In genomic region chr4:63409317-63409907, GRCm38 (mm10) we compare ENCODE assay signal across 8 mouse cellular contexts. TPM values are rescaled to one million over a fixed set of nuclear protein-coding genes. Genes with fewer than 3 reads are reported as not detected.
DNase-seq lines count a peak whose midpoint lies in the region; ATAC-seq and TF ChIP-seq lines count a peak whose summit lies in the region.

No protein-coding gene starts in this region.

- H3K27me3 ChIP-seq in megakaryocyte, embryonic 14.5 days (replicated peaks) = peaks cover 55% of the 10 kb centered on the region
- 0 out of 2 replicates have a peak, but pooled peaks cover 4% of the 10 kb centered on the region for H3K27me3 ChIP-seq in hindbrain, embryonic 13.5 days
- H3K27me3 ChIP-seq in lung, embryonic 15.5 days = peaks cover 4% of the 10 kb centered on the region; the same call in 1 of the 2 replicates
- no peaks in the 10 kb centered on the region for H3K27me3 ChIP-seq in splenic B cell, adult 2 months (ENCODE audit: control insufficient read depth, insufficient read depth, low read length, poor library complexity, severe bottlenecking)

- no peak for TF ChIP-seq CTCF in embryonic fibroblast, embryonic 13.5 days (IDR thresholded peaks at IDR 0.05; ENCODE audit: borderline replicate concordance, insufficient read depth, low read length)

- H3K27ac ChIP-seq in embryonic fibroblast, embryonic 13.5 days (ENCODE audit: insufficient read depth, low read length) = peak overlapping the region; percentile 78
- peak overlapping the region; percentile 58 for H3K27ac ChIP-seq in hindbrain, embryonic 13.5 days
- peak overlapping the region; percentile 82 for H3K27ac ChIP-seq in lung, embryonic 15.5 days

- ATAC-seq in megakaryocyte, adult 5-6 weeks (ENCODE audit: poor library complexity, severe bottlenecking) = no peak
- ATAC-seq in hindbrain, embryonic 13.5 days (ENCODE audit: low FRiP score) = no peak
- no peak for ATAC-seq in lung, embryonic 15.5 days (ENCODE audit: borderline replicate concordance, extremely low read depth, low FRiP score, low TSS enrichment)

- H3K4me2 ChIP-seq in hindbrain, embryonic 13.5 days = peak overlapping the region; percentile 96
- peak overlapping the region; percentile 99 for H3K4me2 ChIP-seq in lung, embryonic 15.5 days

- WGBS in hindbrain, embryonic 13.5 days = 1% methylated on average over 18 of the region's 18 CpGs
- 1% methylated on average over 18 of the region's 18 CpGs for WGBS in lung, embryonic 15.5 days

- H3K9ac ChIP-seq in hindbrain, embryonic 13.5 days = peak overlapping the region; percentile 73
- H3K9ac ChIP-seq in lung, embryonic 15.5 days = peak overlapping the region; percentile 21

- no peaks in the 10 kb centered on the region for H3K9me3 ChIP-seq in megakaryocyte, embryonic 14.5 days
- H3K9me3 ChIP-seq in hindbrain, embryonic 13.5 days = no peaks in the 10 kb centered on the region
- H3K9me3 ChIP-seq in lung, embryonic 15.5 days = no peaks in the 10 kb centered on the region

- DNase-seq in splenic B cell, adult 2 months (ENCODE audit: low read depth, low spot score) = peak; percentile 59
- no peak for DNase-seq in ovary, postnatal 10 days (ENCODE audit: low spot score)
- DNase-seq in cerebellum, adult 9-11 months = no peak

- no peaks in the 10 kb centered on the region for H3K36me3 ChIP-seq in megakaryocyte, embryonic 14.5 days (replicated peaks; ENCODE audit: low read length)
- H3K36me3 ChIP-seq in hindbrain, embryonic 13.5 days = no peaks in the 10 kb centered on the region
- no peaks in the 10 kb centered on the region for H3K36me3 ChIP-seq in lung, embryonic 15.5 days
- H3K36me3 ChIP-seq in splenic B cell, adult 2 months (ENCODE audit: control insufficient read depth, insufficient read depth, low read length, poor library complexity, severe bottlenecking) = no peaks in the 10 kb centered on the region

- H3K4me3 ChIP-seq in megakaryocyte, embryonic 14.5 days (replicated peaks) = peak overlapping the region; percentile 92
- H3K4me3 ChIP-seq in embryonic fibroblast, embryonic 13.5 days (ENCODE audit: insufficient read depth, low read length) = peak overlapping the region; percentile 61
- peak overlapping the region; percentile 59 for H3K4me3 ChIP-seq in hindbrain, embryonic 13.5 days
- H3K4me3 ChIP-seq in lung, embryonic 15.5 days = peak overlapping the region; percentile 64

- peaks cover 50% of the 10 kb centered on the region for H3K4me1 ChIP-seq in megakaryocyte, embryonic 14.5 days
- no peaks in the 10 kb centered on the region for H3K4me1 ChIP-seq in embryonic fibroblast, embryonic 13.5 days (ENCODE audit: control insufficient read depth, insufficient read depth, low read length)
- peaks cover 48% of the 10 kb centered on the region for H3K4me1 ChIP-seq in hindbrain, embryonic 13.5 days (replicated peaks)
- H3K4me1 ChIP-seq in lung, embryonic 15.5 days = peaks cover 36% of the 10 kb centered on the region

- TF ChIP-seq POLR2A in embryonic fibroblast, embryonic 13.5 days (IDR thresholded peaks at IDR 0.05; ENCODE audit: low read depth, low read length) = peak; percentile 63; the same call in 1 of the 2 replicates

RNA-seq across cellular contexts. Expression of gene Akna, which starts 6.3 kb away (rescaled TPM):
- polyA plus RNA-seq in megakaryocyte, embryonic 14.5 days (2012; ENCODE audit: insufficient read depth, low replicate concordance) = 2.5 and 12.0 TPM in 2 replicates
- 84.6 and 91.2 TPM in 2 replicates for total RNA-seq in megakaryocyte, adult 5-6 weeks (2015)
- total RNA-seq in megakaryocyte, adult 5-6 weeks (2017) = 43.5 and 56.7 TPM in 2 replicates
- polyA plus RNA-seq in embryonic fibroblast, embryonic 13.5 days (2011; ENCODE audit: insufficient read length, low read depth, missing spikeins) = 4.0 and 6.7 TPM in 2 replicates
- polyA plus RNA-seq in hindbrain, embryonic 13.5 days (2015; fragmentation: Nextera tagmentation; extraction: Ambion mirVana) = 6.0 and 6.2 TPM in 2 replicates
- 9.0 and 10.4 TPM in 2 replicates for polyA plus RNA-seq in lung, embryonic 15.5 days (2015; fragmentation: Nextera tagmentation; extraction: Ambion mirVana)

RNA-seq across cellular contexts. Expression of gene Orm2, which starts 47.2 kb away (rescaled TPM):
- polyA plus RNA-seq in megakaryocyte, embryonic 14.5 days (2012; ENCODE audit: insufficient read depth, low replicate concordance) = not detected in 2 replicates
- total RNA-seq in megakaryocyte, adult 5-6 weeks (2015) = not detected in 2 replicates
- total RNA-seq in megakaryocyte, adult 5-6 weeks (2017) = not detected in 2 replicates
- polyA plus RNA-seq in embryonic fibroblast, embryonic 13.5 days (2011; ENCODE audit: insufficient read length, low read depth, missing spikeins) = not detected in 2 replicates
- polyA plus RNA-seq in hindbrain, embryonic 13.5 days (2015; fragmentation: Nextera tagmentation; extraction: Ambion mirVana) = not detected in 2 replicates
- not detected in 2 replicates for polyA plus RNA-seq in lung, embryonic 15.5 days (2015; fragmentation: Nextera tagmentation; extraction: Ambion mirVana)

RNA-seq across cellular contexts. Expression of gene Orm3, which starts 53.5 kb away (rescaled TPM):
- polyA plus RNA-seq in megakaryocyte, embryonic 14.5 days (2012; ENCODE audit: insufficient read depth, low replicate concordance) = not detected in 2 replicates
- not detected in 2 replicates for total RNA-seq in megakaryocyte, adult 5-6 weeks (2015)
- not detected in 2 replicates for total RNA-seq in megakaryocyte, adult 5-6 weeks (2017)
- polyA plus RNA-seq in embryonic fibroblast, embryonic 13.5 days (2011; ENCODE audit: insufficient read length, low read depth, missing spikeins) = not detected in 2 replicates
- not detected in 2 replicates for polyA plus RNA-seq in hindbrain, embryonic 13.5 days (2015; fragmentation: Nextera tagmentation; extraction: Ambion mirVana)
- not detected in 2 replicates for polyA plus RNA-seq in lung, embryonic 15.5 days (2015; fragmentation: Nextera tagmentation; extraction: Ambion mirVana)
